Comparison of ENCODE assay signal across 15 mouse cellular contexts in genomic region chr4:116782171-116782570, GRCm38 (mm10). TPM values are rescaled to one million over a fixed set of nuclear protein-coding genes. Genes with fewer than 3 reads are reported as not detected.
DNase-seq lines count a peak whose midpoint lies in the region; ATAC-seq lines count a peak whose summit lies in the region.
"Had no signal": no experiment of that assay in that cellular context is flagged by ENCODE, and none has a peak within 500 bp of the region (broad histone marks: within the 10 kb centered on the region; RNA-seq: fewer than 3 reads in every experiment).

No protein-coding gene starts in this region.

- H3K36me3 ChIP-seq in forebrain, embryonic 13.5 days (ENCODE audit: poor library complexity, severe bottlenecking): no peaks in the 10 kb centered on the region
- no peaks in the 10 kb centered on the region for H3K36me3 ChIP-seq in forebrain, embryonic 14.5 days (ENCODE audit: control insufficient read depth, insufficient read depth, low read length)
- no peaks in the 10 kb centered on the region for H3K36me3 ChIP-seq in midbrain, embryonic 11.5 days (ENCODE audit: control insufficient read depth, insufficient read depth, low read length)
- no peaks in the 10 kb centered on the region for H3K36me3 ChIP-seq in midbrain, embryonic 16.5 days (ENCODE audit: control insufficient read depth, insufficient read depth, low read length)
- H3K36me3 ChIP-seq in neural tube, embryonic 12.5 days: no peaks in the 10 kb centered on the region
- H3K36me3 ChIP-seq: heart, embryonic 15.5 days; neural tube, embryonic 13.5 days; stomach, embryonic 15.5 days had no signal

- no peak overlapping the region for H3K27ac ChIP-seq in forebrain, embryonic 13.5 days
- no peak overlapping the region for H3K27ac ChIP-seq in forebrain, embryonic 14.5 days (ENCODE audit: low read depth, low read length)
- H3K27ac ChIP-seq in midbrain, embryonic 11.5 days (ENCODE audit: low read depth, low read length): peak overlapping the region; percentile 65
- H3K27ac ChIP-seq in midbrain, embryonic 16.5 days (ENCODE audit: low read length): no peak overlapping the region
- no peak overlapping the region for H3K27ac ChIP-seq in neural tube, embryonic 12.5 days
- H3K27ac ChIP-seq: heart, embryonic 15.5 days; macrophage; neural tube, embryonic 13.5 days; stomach, embryonic 15.5 days had no signal

- 5% methylated on average over 8 of the region's 8 CpGs for WGBS in forebrain, embryonic 13.5 days
- 8% methylated on average over 8 of the region's 8 CpGs for WGBS in forebrain, embryonic 14.5 days
- 6% methylated on average over 8 of the region's 8 CpGs for WGBS in midbrain, embryonic 11.5 days
- 3% methylated on average over 8 of the region's 8 CpGs for WGBS in midbrain, embryonic 16.5 days
- 3% methylated on average over 8 of the region's 8 CpGs for WGBS in neural tube, embryonic 12.5 days

- no peaks in the 10 kb centered on the region for H3K9me3 ChIP-seq in forebrain, embryonic 13.5 days (replicated peaks)
- no peaks in the 10 kb centered on the region for H3K9me3 ChIP-seq in forebrain, embryonic 14.5 days (replicated peaks; ENCODE audit: control insufficient read depth, low read length)
- H3K9me3 ChIP-seq in midbrain, embryonic 11.5 days (ENCODE audit: control insufficient read depth, low read length): no peaks in the 10 kb centered on the region; the same call in 1 of the 2 replicates
- no peaks in the 10 kb centered on the region for H3K9me3 ChIP-seq in midbrain, embryonic 16.5 days (replicated peaks; ENCODE audit: control insufficient read depth, low read length, poor library complexity, severe bottlenecking)
- no peaks in the 10 kb centered on the region; the same call in 1 of the 2 replicates for H3K9me3 ChIP-seq in neural tube, embryonic 12.5 days
- H3K9me3 ChIP-seq: heart, embryonic 15.5 days; neural tube, embryonic 13.5 days; stomach, embryonic 15.5 days had no signal

- no peak for DNase-seq in forebrain, embryonic 14.5 days (ENCODE audit: low spot score)
- DNase-seq in midbrain, embryonic 11.5 days (ENCODE audit: low spot score, missing footprints): peak; percentile 94
- peak; percentile 64 for DNase-seq in embryo, embryonic 10.5 days (ENCODE audit: low spot score)
- no peak for DNase-seq in left cerebral cortex, adult 18-20 months (ENCODE audit: low spot score in 2 of 2)
- DNase-seq: adrenal gland, postnatal 25 days; kidney, postnatal 10 days; right cerebral cortex, postnatal 4 days had no signal

- H3K4me3 ChIP-seq in forebrain, embryonic 13.5 days: no peak overlapping the region
- no peak overlapping the region for H3K4me3 ChIP-seq in forebrain, embryonic 14.5 days (ENCODE audit: low read depth, low read length)
- no peak overlapping the region for H3K4me3 ChIP-seq in midbrain, embryonic 11.5 days (ENCODE audit: low read depth, low read length)
- H3K4me3 ChIP-seq in midbrain, embryonic 16.5 days (ENCODE audit: low read depth, low read length): no peak overlapping the region
- H3K4me3 ChIP-seq in neural tube, embryonic 12.5 days: no peak overlapping the region
- H3K4me3 ChIP-seq: heart, embryonic 15.5 days; neural tube, embryonic 13.5 days; stomach, embryonic 15.5 days had no signal

- no peak overlapping the region for H3K4me2 ChIP-seq in forebrain, embryonic 13.5 days
- no peak overlapping the region for H3K4me2 ChIP-seq in forebrain, embryonic 14.5 days (ENCODE audit: low read length)
- H3K4me2 ChIP-seq in midbrain, embryonic 11.5 days: peak overlapping the region; percentile 14
- H3K4me2 ChIP-seq in midbrain, embryonic 16.5 days (ENCODE audit: low read length): no peak overlapping the region
- no peak overlapping the region; the same call in 1 of the 2 replicates for H3K4me2 ChIP-seq in neural tube, embryonic 12.5 days (replicated peaks)
- H3K4me2 ChIP-seq: heart, embryonic 15.5 days; neural tube, embryonic 13.5 days; stomach, embryonic 15.5 days had no signal

- H3K9ac ChIP-seq in forebrain, embryonic 13.5 days: peak overlapping the region; percentile 48
- H3K9ac ChIP-seq in forebrain, embryonic 14.5 days (ENCODE audit: low read length): no peak overlapping the region
- peak overlapping the region; percentile 40 for H3K9ac ChIP-seq in midbrain, embryonic 11.5 days (ENCODE audit: low read length)
- H3K9ac ChIP-seq in midbrain, embryonic 16.5 days (ENCODE audit: low read depth, low read length): no peak overlapping the region
- 0 out of 2 replicates have a peak overlapping the region, but pooled peaks have one; percentile 13 for H3K9ac ChIP-seq in neural tube, embryonic 12.5 days
- H3K9ac ChIP-seq: heart, embryonic 15.5 days; neural tube, embryonic 13.5 days; stomach, embryonic 15.5 days had no signal

- no peak for ATAC-seq in forebrain, embryonic 13.5 days
- no peak for ATAC-seq in forebrain, embryonic 14.5 days
- ATAC-seq in midbrain, embryonic 11.5 days (ENCODE audit: low FRiP score): peak; percentile 48; the same call in 1 of the 2 replicates
- no peak for ATAC-seq in midbrain, embryonic 16.5 days
- no peak for ATAC-seq in neural tube, embryonic 12.5 days (ENCODE audit: low FRiP score, low read depth)
- ATAC-seq in CD4-positive, CD25-positive, alpha-beta regulatory T cell, adult 4 months: no peak

- H3K4me1 ChIP-seq in forebrain, embryonic 13.5 days: peaks cover 7% of the 10 kb centered on the region; the same call in 1 of the 2 replicates
- H3K4me1 ChIP-seq in forebrain, embryonic 14.5 days (ENCODE audit: control insufficient read depth, insufficient read depth, low read length): no peaks in the 10 kb centered on the region
- peaks cover 9% of the 10 kb centered on the region for H3K4me1 ChIP-seq in midbrain, embryonic 11.5 days (ENCODE audit: control insufficient read depth, insufficient read depth, low read length)
- H3K4me1 ChIP-seq in midbrain, embryonic 16.5 days (ENCODE audit: control insufficient read depth, insufficient read depth, low read length): peaks cover 5% of the 10 kb centered on the region; the same call in 1 of the 2 replicates
- H3K4me1 ChIP-seq in neural tube, embryonic 12.5 days: peaks cover 11% of the 10 kb centered on the region; the same call in 1 of the 2 replicates
- H3K4me1 ChIP-seq: heart, embryonic 15.5 days; stomach, embryonic 15.5 days had no signal

- no peaks in the 10 kb centered on the region for H3K27me3 ChIP-seq in forebrain, embryonic 13.5 days
- no peaks in the 10 kb centered on the region for H3K27me3 ChIP-seq in forebrain, embryonic 14.5 days (replicated peaks; ENCODE audit: control insufficient read depth, insufficient read depth, low read length)
- no peaks in the 10 kb centered on the region for H3K27me3 ChIP-seq in midbrain, embryonic 11.5 days (ENCODE audit: control insufficient read depth, insufficient read depth, low read length)
- no peaks in the 10 kb centered on the region for H3K27me3 ChIP-seq in midbrain, embryonic 16.5 days (ENCODE audit: control insufficient read depth, insufficient read depth, low read depth, low read length)
- H3K27me3 ChIP-seq in neural tube, embryonic 12.5 days (replicated peaks): no peaks in the 10 kb centered on the region
- H3K27me3 ChIP-seq: heart, embryonic 15.5 days; neural tube, embryonic 13.5 days; stomach, embryonic 15.5 days had no signal

RNA-seq across cellular contexts. Expression of gene Toe1, which starts 25.3 kb away (rescaled TPM):
- polyA plus RNA-seq in forebrain, embryonic 13.5 days (2015; fragmentation: Nextera tagmentation; extraction: Ambion mirVana): 31.7 and 32.6 TPM in 2 replicates
- 34.0 and 34.5 TPM in 2 replicates for polyA plus RNA-seq in forebrain, embryonic 14.5 days (2014; fragmentation: Nextera tagmentation; extraction: Ambion mirVana)
- polyA plus RNA-seq in midbrain, embryonic 11.5 days (2014; fragmentation: Nextera tagmentation; extraction: Ambion mirVana): 33.7 and 34.1 TPM in 2 replicates
- polyA plus RNA-seq in midbrain, embryonic 16.5 days (2015; fragmentation: Nextera tagmentation; extraction: Ambion mirVana): 32.5 and 34.5 TPM in 2 replicates
- polyA plus RNA-seq in neural tube, embryonic 12.5 days (2016; fragmentation: Nextera tagmentation; extraction: Ambion mirVana): 31.3 and 32.0 TPM in 2 replicates
- polyA plus RNA-seq in CD4-positive, CD25-positive, alpha-beta regulatory T cell, adult 4 months (2017; shearing (Covaris generic)): 10 to 100 TPM; 30.7 to 43.6 TPM
- 10 to 100 TPM; 12.5 to 15.1 TPM for total RNA-seq in left cerebral cortex, adult 18-20 months (2021)

RNA-seq across cellular contexts. Expression of gene Mutyh, which starts 25.4 kb away (rescaled TPM):
- polyA plus RNA-seq in forebrain, embryonic 13.5 days (2015; fragmentation: Nextera tagmentation; extraction: Ambion mirVana): 14.8 and 16.6 TPM in 2 replicates
- polyA plus RNA-seq in forebrain, embryonic 14.5 days (2014; fragmentation: Nextera tagmentation; extraction: Ambion mirVana): 8.0 and 8.9 TPM in 2 replicates
- 13.9 and 18.2 TPM in 2 replicates for polyA plus RNA-seq in midbrain, embryonic 11.5 days (2014; fragmentation: Nextera tagmentation; extraction: Ambion mirVana)
- 7.2 and 7.6 TPM in 2 replicates for polyA plus RNA-seq in midbrain, embryonic 16.5 days (2015; fragmentation: Nextera tagmentation; extraction: Ambion mirVana)
- 13.6 and 14.5 TPM in 2 replicates for polyA plus RNA-seq in neural tube, embryonic 12.5 days (2016; fragmentation: Nextera tagmentation; extraction: Ambion mirVana)
- polyA plus RNA-seq in CD4-positive, CD25-positive, alpha-beta regulatory T cell, adult 4 months (2017; shearing (Covaris generic)): 10 to 100 TPM; 13.9 to 17.5 TPM
- total RNA-seq in left cerebral cortex, adult 18-20 months (2021): 1 to 10 TPM; 2.0 to 3.3 TPM

RNA-seq across cellular contexts. Expression of gene Hpdl, which starts 39.3 kb away (rescaled TPM):
- 0.85 and 0.94 TPM in 2 replicates for polyA plus RNA-seq in forebrain, embryonic 13.5 days (2015; fragmentation: Nextera tagmentation; extraction: Ambion mirVana)
- polyA plus RNA-seq in forebrain, embryonic 14.5 days (2014; fragmentation: Nextera tagmentation; extraction: Ambion mirVana): 0.77 and 0.78 TPM in 2 replicates
- polyA plus RNA-seq in midbrain, embryonic 11.5 days (2014; fragmentation: Nextera tagmentation; extraction: Ambion mirVana): 0.51 and 0.81 TPM in 2 replicates
- 0.59 and 0.82 TPM in 2 replicates for polyA plus RNA-seq in midbrain, embryonic 16.5 days (2015; fragmentation: Nextera tagmentation; extraction: Ambion mirVana)
- polyA plus RNA-seq in neural tube, embryonic 12.5 days (2016; fragmentation: Nextera tagmentation; extraction: Ambion mirVana): 1.3 and 1.6 TPM in 2 replicates
- under 1 TPM in 1 of 2 experiments, not detected in 1; 0.52 TPM for polyA plus RNA-seq in CD4-positive, CD25-positive, alpha-beta regulatory T cell, adult 4 months (2017; shearing (Covaris generic))
- total RNA-seq in left cerebral cortex, adult 18-20 months (2021): 1 to 10 TPM; 1.5 to 1.6 TPM
- polyA plus RNA-seq: macrophage had no signal

Comparison
In these comparisons a context has a peak if more than half of its experiments do, and no peak if none do; other contexts are left out.
1. H3K9ac ChIP-seq: peak in forebrain, embryonic 13.5 days (single experiment), midbrain, embryonic 11.5 days (single experiment) and neural tube, embryonic 12.5 days (single experiment); none in forebrain, embryonic 14.5 days (single experiment) and midbrain, embryonic 16.5 days (single experiment).
2. DNase-seq: peak in midbrain, embryonic 11.5 days (single experiment) and embryo, embryonic 10.5 days (single experiment); none in forebrain, embryonic 14.5 days (single experiment) and left cerebral cortex, adult 18-20 months (0 of 2).